Mouse (Mus musculus): ENCODE data around the gene Dip2a.

The Dip2a gene

DNA sequence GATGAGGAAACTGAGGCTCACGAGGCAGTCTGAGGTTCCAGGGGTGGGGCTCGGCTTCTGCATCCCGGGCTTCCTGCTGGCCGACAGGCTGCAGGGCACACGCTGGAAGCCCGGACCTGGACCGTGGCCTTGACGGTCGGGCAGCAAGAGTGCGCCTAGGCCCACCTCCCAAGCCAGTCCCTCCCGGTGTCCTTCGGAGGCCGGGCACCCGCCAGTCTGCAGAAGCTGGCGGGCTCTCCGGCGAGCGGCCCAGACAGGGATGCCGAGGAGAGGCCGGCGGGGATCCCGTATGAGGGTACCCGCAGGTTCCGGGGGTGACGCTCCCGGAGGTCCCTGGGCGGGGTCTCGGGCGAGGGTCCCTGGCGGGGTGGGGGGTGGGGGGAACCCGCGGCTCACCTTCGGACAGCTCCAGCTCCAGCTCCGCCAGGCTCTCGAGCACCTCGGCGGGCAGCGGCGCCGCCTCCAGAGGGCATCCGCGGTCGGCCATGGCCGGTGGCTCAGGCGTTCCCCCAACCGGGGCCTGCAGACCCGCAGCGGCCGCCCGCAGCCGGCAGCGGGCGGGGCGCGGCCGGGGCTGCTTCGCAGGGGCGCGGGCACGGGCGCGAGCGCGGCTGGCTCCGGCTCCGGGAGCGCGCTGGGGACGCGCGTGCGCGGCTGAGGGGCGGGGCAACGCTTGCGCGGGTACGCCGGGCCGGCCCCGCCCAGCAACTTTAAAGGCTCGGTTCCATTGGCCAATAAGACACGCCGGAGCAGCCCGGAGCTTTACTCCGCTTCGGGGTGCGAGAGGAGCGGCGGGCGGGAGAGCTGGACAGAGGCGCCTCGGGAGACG is at the start of gene Dip2a:
Dip2a (minus strand) TSS at position 581 of the 829 bp plus-strand sequence.
- DNase-seq (ENCODE audit: low read depth in 2 of 2, low spot score in 2 of 2) = peak; percentile 84 to 92

GRCm38 (mm10) chr10:76392596-76392995 is 47.5 kb upstream of the Dip2a start:
- DNase-seq (ENCODE audit: low read depth in 2 of 2, low spot score in 2 of 2) = no peak

DNA sequence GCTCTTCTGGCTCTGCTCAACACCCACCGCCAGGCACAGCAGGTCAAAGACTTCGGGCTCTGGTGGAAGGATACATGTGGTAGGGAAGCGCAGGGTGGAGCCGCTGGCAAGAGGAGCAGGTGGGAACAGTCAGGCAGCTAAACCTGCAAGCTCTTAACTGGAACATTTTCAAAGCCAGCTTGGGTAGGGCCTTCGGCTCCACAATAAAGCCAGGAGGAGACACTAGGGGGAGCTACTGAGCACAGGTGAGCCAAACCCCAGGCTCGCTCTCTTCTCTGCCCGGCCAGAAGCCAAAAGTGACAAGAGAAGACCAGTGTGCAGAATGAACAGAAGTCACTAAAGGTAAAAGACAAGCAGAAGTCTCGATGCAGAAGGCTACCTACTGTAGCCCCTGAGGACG is 46.7 kb upstream of the Dip2a start:
- DNase-seq (ENCODE audit: low read depth in 2 of 2, low spot score in 2 of 2) = peak; percentile 37 to 40

GRCm38 (mm10) chr10:76391166-76391565 is 46.1 kb upstream of the Dip2a start:
- DNase-seq (ENCODE audit: low read depth in 2 of 2, low spot score in 2 of 2) = no peak

DNA sequence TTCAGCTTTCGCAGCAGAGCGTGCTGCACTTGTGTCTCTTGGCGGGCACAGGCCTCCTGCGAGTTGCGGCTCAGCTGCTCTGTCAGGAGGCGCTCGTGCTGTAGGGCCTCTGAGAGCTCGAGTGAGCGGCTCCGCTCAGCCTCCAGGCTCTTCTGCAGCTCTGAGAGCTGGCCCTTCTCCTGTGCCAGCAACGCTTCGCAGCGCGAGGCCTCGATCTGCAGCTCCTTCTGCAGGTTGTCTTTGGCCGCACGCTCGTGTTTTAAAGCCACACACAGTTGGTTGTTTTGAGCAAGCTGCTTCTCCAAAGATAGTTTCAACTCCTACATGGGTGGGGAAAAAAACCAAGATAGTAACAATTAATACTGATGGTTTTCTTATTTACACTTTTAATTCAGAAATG is 29.9 kb upstream of the Dip2a start:
- no peak for DNase-seq (ENCODE audit: low read depth in 2 of 2, low spot score in 2 of 2)

GRCm38 (mm10) chr10:76371736-76372135 is 26.6 kb upstream of the Dip2a start:
- no peak for DNase-seq (ENCODE audit: low read depth in 2 of 2, low spot score in 2 of 2)

DNA sequence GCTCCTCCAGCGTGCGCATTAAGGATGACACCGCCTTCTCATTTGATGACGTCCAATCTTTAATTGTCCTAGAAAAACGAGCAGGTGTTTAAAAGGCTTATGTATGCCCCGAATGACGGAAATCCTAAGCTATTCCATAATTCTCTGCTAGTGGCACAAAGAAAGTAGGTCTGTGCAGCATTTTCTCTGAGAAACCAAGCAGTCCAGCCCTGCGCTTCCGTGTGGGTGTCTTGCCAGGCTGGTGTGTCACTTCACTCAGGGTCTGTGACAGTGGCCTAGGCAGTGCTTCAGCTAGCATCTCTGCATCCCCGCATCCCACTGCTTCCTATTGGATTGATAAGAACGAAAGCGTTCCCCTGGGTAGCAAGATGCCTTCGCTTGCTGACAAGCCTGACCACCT is 23.7 kb upstream of the Dip2a start:
- no peak for DNase-seq (ENCODE audit: low read depth in 2 of 2, low spot score in 2 of 2)

DNA sequence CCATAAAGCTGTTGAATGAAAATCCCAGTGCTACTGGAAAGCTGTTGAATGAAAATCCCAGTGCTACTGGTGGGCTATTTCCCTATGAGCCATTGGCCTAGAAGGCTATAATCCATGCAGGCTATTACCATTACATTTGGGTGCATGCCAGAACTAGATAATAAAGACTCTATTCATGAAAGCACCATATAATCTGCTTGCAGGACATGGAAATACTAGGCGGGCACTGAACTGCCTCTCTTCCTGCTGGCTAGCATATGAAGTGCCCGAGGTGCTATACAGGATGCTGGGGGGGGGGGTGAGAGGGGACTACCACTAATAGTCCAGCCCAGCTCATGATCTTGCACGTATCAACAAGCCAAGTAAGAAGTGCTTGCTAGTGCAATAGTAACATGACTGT is 18.1 kb upstream of the Dip2a start:
- DNase-seq (ENCODE audit: low read depth in 2 of 2, low spot score in 2 of 2) = no peak

- no peak for DNase-seq (ENCODE audit: low read depth in 2 of 2, low spot score in 2 of 2)
These were observed 13.4 kb upstream of the Dip2a start for GRCm38 (mm10) chr10:76358468-76358867.

DNA sequence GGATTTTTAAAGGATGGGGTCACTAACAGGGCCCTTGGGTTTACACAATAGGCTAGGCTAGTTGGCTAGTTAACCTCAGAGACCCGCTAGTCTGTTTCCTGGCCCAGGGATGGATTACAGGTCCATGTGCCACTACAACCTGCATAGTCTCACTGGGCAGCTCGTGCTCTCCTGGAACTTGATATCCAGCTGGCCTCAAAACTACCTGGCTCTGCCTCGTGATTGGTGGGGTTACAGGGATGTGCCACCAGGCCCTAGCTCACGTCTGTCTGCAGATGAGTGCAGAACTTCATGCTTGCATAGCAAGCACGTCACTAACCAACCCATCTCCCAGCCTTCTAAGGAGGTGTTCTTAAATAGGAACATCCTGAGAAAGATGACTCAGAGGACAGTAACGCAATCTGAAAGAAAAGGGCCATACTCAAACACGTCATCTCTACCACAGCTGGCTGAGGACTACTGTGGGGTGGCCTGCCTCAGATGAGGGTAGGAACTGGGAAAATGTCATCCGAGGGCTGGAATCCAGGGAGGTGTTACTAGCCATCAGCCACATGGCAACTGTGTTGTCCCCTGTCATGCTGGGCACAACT is 12.3 kb upstream of the Dip2a start:
- no peak for DNase-seq (ENCODE audit: low read depth in 2 of 2, low spot score in 2 of 2)

DNA sequence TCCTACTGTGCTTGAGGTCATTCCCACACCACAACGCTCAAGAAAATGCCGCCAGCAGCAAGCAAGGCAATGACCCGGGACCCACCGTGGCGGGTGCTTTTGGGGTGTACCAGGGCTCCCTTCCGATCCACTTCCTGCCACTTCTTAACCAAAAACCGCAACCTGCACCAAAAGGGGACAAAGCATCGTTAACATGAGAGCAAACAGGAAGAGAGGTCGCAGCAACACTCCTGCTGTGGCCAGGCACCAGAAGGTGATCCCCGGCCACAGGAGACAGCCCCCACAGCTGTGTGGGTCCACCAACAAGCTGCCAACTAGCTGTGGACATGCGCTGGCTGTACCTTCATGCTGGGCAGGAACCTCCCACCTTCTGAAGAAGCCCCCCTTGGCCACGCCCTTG is 9.9 kb upstream of the Dip2a start:
- peak; percentile 7 to 12 for DNase-seq (ENCODE audit: low read depth in 2 of 2, low spot score in 2 of 2)

DNA sequence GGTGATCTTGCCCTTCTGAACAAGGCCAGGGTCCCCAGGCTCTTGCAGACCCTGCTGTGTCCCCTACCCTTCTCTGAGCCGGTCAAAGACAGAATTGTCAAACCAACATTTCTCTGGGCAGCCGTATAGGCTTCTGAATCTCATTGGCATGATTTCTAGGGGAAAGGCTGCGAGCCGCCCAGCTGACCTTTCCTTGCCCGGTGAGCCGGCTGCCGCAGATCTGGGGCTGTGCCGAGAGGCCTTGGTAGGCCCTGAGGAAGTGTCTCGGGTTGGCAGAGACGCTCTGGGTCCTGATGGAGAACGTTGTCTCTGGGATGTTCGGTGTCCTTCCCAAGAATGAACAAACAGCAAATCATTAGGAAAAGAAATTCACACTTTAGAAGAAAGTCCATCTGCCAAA is 8.9 kb upstream of the Dip2a start:
- DNase-seq (ENCODE audit: low read depth in 2 of 2, low spot score in 2 of 2) = no peak

- DNase-seq (ENCODE audit: low read depth in 2 of 2, low spot score in 2 of 2) = no peak
These were observed 6.9 kb upstream of the Dip2a start for GRCm38 (mm10) chr10:76351953-76352352.

GRCm38 (mm10) chr10:76346589-76346988 is 1.5 kb upstream of the Dip2a start:
- peak; percentile 49 to 72 for DNase-seq (ENCODE audit: low read depth in 2 of 2, low spot score in 2 of 2)

GRCm38 (mm10) chr10:76346043-76346491 is 976 bp upstream of the Dip2a start:
- DNase-seq (ENCODE audit: low read depth in 2 of 2, low spot score in 2 of 2) = no peak

DNA sequence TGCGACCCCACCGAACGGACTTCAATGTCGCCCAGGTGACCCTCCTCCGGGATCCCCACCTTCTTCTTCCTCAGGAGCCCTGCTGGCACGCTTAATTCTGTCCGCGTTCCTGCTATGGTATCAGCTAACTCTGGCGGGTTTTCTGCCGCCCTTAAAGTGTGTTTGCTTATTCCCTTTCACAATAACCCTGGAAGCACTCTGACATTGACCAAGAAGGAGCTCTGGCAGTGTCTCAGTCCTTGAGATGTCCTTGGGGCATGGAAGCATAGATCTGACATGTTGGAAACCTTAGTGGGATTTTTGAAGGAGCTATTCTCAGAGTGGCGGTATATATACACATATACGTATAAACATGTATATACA is 430 bp upstream of the Dip2a start:
- no peak for DNase-seq (ENCODE audit: low read depth in 2 of 2, low spot score in 2 of 2)

- DNase-seq (ENCODE audit: low read depth in 2 of 2, low spot score in 2 of 2) = no peak
These were observed 10.7 kb downstream of the Dip2a start for GRCm38 (mm10) chr10:76334350-76334749.

- no peak for DNase-seq (ENCODE audit: low read depth in 2 of 2, low spot score in 2 of 2)
These were observed 13.1 kb downstream of the Dip2a start for GRCm38 (mm10) chr10:76332040-76332439.

- no peak for DNase-seq (ENCODE audit: low read depth in 2 of 2, low spot score in 2 of 2)
These were observed 16.0 kb downstream of the Dip2a start for GRCm38 (mm10) chr10:76329093-76329492.

- DNase-seq (ENCODE audit: low read depth in 2 of 2, low spot score in 2 of 2) = no peak
These were observed 16.5 kb downstream of the Dip2a start for GRCm38 (mm10) chr10:76328574-76328973.

DNA sequence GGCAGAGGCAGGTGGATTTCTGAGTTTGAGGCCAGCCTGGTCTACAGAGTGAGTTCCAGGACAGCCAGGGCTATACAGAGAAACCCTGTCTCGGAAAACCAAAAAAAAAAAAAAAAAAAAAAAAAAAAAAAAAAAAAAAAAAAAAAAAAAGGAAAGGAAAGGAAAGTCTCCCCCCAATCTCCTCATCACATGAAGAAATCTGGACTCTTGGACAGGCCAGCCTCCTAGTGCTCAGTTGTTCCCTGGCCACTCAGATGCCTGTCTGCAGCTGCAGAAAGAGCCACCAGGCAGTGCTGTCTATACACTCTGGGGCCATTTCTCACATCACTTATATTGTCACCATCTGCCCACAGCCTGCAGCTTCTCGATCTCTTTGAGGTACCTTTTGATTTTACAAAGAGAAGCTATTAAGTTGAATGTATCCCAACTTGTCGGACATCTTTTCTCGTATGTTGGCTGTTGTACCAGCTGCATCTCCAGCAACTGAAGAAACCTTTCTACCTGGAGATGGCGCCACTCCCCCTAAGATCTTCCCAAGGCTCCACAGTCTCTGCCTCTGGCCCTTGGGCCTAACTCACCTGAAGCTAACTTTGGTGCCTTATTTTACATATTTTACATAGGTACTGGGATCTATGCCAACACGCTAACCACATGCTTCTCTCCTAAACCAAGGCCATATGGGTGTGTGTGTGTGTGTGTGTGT is 18.6 kb downstream of the Dip2a start:
- no peak for DNase-seq (ENCODE audit: low read depth in 2 of 2, low spot score in 2 of 2)

DNA sequence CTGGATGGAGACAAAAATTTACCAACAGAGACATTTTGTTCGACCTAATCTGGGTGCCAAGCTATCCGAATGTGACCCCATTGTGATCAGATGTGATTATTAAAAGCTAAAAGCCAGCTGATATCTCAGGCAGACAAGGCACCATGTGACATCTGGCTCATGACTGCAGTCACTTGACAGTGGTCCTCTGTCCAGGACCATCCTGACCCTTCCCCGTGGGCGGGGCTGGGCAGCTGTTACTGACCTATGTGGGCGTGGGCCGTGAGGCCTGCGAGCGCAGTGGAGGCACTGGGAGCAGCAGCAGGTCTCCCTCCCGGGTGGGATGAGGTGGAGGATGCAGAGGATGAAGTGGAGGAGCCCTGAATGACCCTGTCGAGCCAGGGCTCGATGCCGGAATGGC is 27.5 kb downstream of the Dip2a start:
- no peak for DNase-seq (ENCODE audit: low read depth in 2 of 2, low spot score in 2 of 2)
